Mouse (Mus musculus): ENCODE data around the gene Lep.

DNA sequence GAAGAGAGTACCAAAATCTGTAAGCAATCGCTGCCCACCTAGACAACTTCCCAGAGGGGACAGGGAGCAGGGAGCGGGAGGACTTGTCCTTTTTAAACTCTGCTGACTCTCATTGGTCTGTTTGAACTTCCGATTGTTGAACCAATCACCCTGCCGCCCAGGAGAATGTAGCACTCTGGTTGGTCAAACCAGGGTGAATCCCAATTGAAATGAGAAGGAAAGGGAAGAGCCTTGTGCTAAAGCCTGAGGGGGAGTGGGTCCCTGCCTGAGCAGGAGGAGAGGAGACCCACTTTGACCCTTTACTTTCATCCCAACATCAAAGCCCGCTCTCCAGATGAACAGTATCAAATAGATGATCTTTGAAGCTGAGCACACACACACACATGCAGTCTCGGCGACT, 24.4 kb downstream of the Lep start:
- TF ChIP-seq CTCF (IDR thresholded peaks at IDR 0.05; ENCODE audit: low read depth, low read length) (no peak), GATA2 (IDR thresholded peaks at IDR 0.05; ENCODE audit: borderline replicate concordance, low read depth, low read length) (no peak)
